Mouse (Mus musculus) embryonic stem cell, embryonic (primary cell): ENCODE data around the gene Repin1.

ENCODE experiments used
- CTCF ChIA-PET, 4 experiments: fragments of 300-600 bp in 2 of 4; fragments of 350-600 bp in 2 of 4; sonication (Branson Sonifier 250); formaldehyde crosslinking; loops; one replicate each; lab custom pipeline; 2022; ENCODE audit warnings: inconsistent platforms in 2 of 4; lab: Charles Lee
- POLR2A ChIA-PET, 4 experiments: fragments of 300-600 bp in 2 of 4; fragments of 350-600 bp in 2 of 4; sonication (Branson Sonifier 250); formaldehyde crosslinking; loops; one replicate each; lab custom pipeline; 2022; ENCODE audit warnings: antibody characterized with exemption in 4 of 4, inconsistent platforms in 1 of 4; lab: Charles Lee

Repin1 gene

GRCm38 (mm10) chr6:48628808-48629660 is 35.4 kb downstream of the Repin1 start:
- ChIA-PET POLR2A (interaction anchor here in 3 of 4 experiments (0.8 to 1.8 kb wide), 6 partner anchors 8 to 74 kb away, joined by 3 to 7 read pairs (median 4); partner anchors contain the start of genes Gimap8 (in 1 of the 3) and Lrrc61 (in 1 of the 3)), CTCF (interaction anchor here in 2 of 4 experiments (0.5 to 1.8 kb wide), 2 partner anchors 17 to 232 kb away, joined by 4 to 5 read pairs; no protein-coding TSS in a partner anchor)

- ChIA-PET CTCF (interaction anchor here in 2 of 4 experiments (0.5 to 1.8 kb wide), 2 partner anchors 16 to 231 kb away, joined by 4 to 5 read pairs; no protein-coding TSS in a partner anchor), POLR2A (interaction anchor here in 1 of 4 experiments (1.0 to 1.8 kb wide), 3 partner anchors 9 to 75 kb away, joined by 3 to 6 read pairs (median 4); partner anchors contain the start of gene Lrrc61)
These were observed 36.0 kb downstream of the Repin1 start for GRCm38 (mm10) chr6:48629661-48630034.

GRCm38 (mm10) chr6:48630831-48631230 is 37.1 kb downstream of the Repin1 start:
- POLR2A ChIA-PET = no interaction called here
- CTCF ChIA-PET = interaction anchor here in 1 of 4 experiments (1.8 kb wide), 1 partner anchor 15 kb away, joined by 5 read pairs; no protein-coding TSS in a partner anchor

GRCm38 (mm10) chr6:48635105-48635504 is 41.4 kb downstream of the Repin1 start:
- CTCF ChIA-PET = interaction anchor here in 1 of 4 experiments (2.6 kb wide), 1 partner anchor 11 kb away, joined by 8 read pairs; no protein-coding TSS in a partner anchor
- POLR2A ChIA-PET = interaction anchor here in 1 of 4 experiments (0.7 kb wide), 1 partner anchor 147 kb away, joined by 3 read pairs; no protein-coding TSS in a partner anchor

GRCm38 (mm10) chr6:48636515-48636914 is 42.8 kb downstream of the Repin1 start:
- ChIA-PET CTCF (interaction anchor here in 2 of 4 experiments (2.5 to 2.6 kb wide), 2 partner anchors 9 to 10 kb away, joined by 8 to 16 read pairs; partner anchors contain the start of gene Gimap8 (in 1 of the 2)), POLR2A (no interaction called here)

GRCm38 (mm10) chr6:48637811-48638500 is 44.3 kb downstream of the Repin1 start:
- CTCF ChIA-PET = interaction anchor here in 2 of 4 experiments (2.5 to 2.6 kb wide), 2 partner anchors 8 kb away, joined by 8 to 16 read pairs; partner anchors contain the start of gene Gimap8 (in 1 of the 2)
- POLR2A ChIA-PET = interaction anchor here in 1 of 4 experiments (1.3 kb wide), 1 partner anchor 11 kb away, joined by 3 read pairs; the partner anchor contains the start of gene AI854703

GRCm38 (mm10) chr6:48638553-48638952 is 44.9 kb downstream of the Repin1 start:
- POLR2A ChIA-PET = interaction anchor here in 1 of 4 experiments (1.3 kb wide), 1 partner anchor 12 kb away, joined by 3 read pairs; the partner anchor contains the start of gene AI854703
- CTCF ChIA-PET = no interaction called here

GRCm38 (mm10) chr6:48641391-48641790 is 47.7 kb downstream of the Repin1 start:
- ChIA-PET POLR2A (no interaction called here), CTCF (interaction anchor here in 1 of 4 experiments (1.2 kb wide), 1 partner anchor 314 kb away, joined by 3 read pairs; no protein-coding TSS in a partner anchor)

- CTCF ChIA-PET = interaction anchor here in 3 of 4 experiments (0.6 to 0.7 kb wide), 3 partner anchors 172 to 352 kb away, joined by 3 to 6 read pairs (median 3); no protein-coding TSS in a partner anchor
- POLR2A ChIA-PET = interaction anchor here in 2 of 4 experiments (0.8 to 1.4 kb wide), 2 partner anchors 101 to 115 kb away, joined by 3 to 6 read pairs; no protein-coding TSS in a partner anchor
These were observed 49.1 kb downstream of the Repin1 start for GRCm38 (mm10) chr6:48642764-48643292.

- ChIA-PET CTCF (interaction anchor here (0.6 to 3.4 kb wide), 71 partner anchors 9 to 1504 kb away, joined by 3 to 50 read pairs (median 4); partner anchors contain the start of genes Gimap3 (in 3 of the 4), Zfp775 (in 2 of the 4), Gimap5 (in 1 of the 4) and Tmem176a (in 1 of the 4)), POLR2A (interaction anchor here in 2 of 4 experiments (0.6 to 1.6 kb wide), 4 partner anchors 19 to 538 kb away, joined by 3 to 4 read pairs (median 3); partner anchors contain the start of gene AI854703 (in 1 of the 2))
These were observed 52.1 kb downstream of the Repin1 start for GRCm38 (mm10) chr6:48645660-48646308.

GRCm38 (mm10) chr6:48646309-48646690 is 52.6 kb downstream of the Repin1 start:
- CTCF ChIA-PET = interaction anchor here (0.6 to 3.4 kb wide), 64 partner anchors 9 to 1504 kb away, joined by 3 to 50 read pairs (median 4); partner anchors contain the start of genes Gimap3 (in 2 of the 4) and Gimap5 (in 1 of the 4)
- POLR2A ChIA-PET = interaction anchor here in 1 of 4 experiments (0.6 to 1.6 kb wide), 4 partner anchors 124 to 563 kb away, joined by 3 to 4 read pairs (median 4); partner anchors contain the start of gene Gimap3

GRCm38 (mm10) chr6:48646995-48647394 is 53.3 kb downstream of the Repin1 start, which contains the start of gene Gimap8:
Gimap8 (plus strand) TSS chr6:48647234.
- ChIA-PET POLR2A (interaction anchor here in 2 of 4 experiments (0.6 to 1.3 kb wide), 5 partner anchors 18 to 622 kb away, joined by 3 to 7 read pairs (median 4); partner anchors contain the start of gene Gimap3 (in 1 of the 2)), CTCF (interaction anchor here (0.6 to 3.4 kb wide), 39 partner anchors 9 to 1234 kb away, joined by 3 to 50 read pairs (median 4); partner anchors contain the start of genes Gimap3 (in 2 of the 4) and Atp6v0e2 (in 1 of the 4))

- ChIA-PET CTCF (interaction anchor here (0.8 to 3.4 kb wide), 24 partner anchors 8 to 233 kb away, joined by 3 to 50 read pairs (median 4); partner anchors contain the start of genes Gimap3 (in 2 of the 4) and Atp6v0e2 (in 1 of the 4)), POLR2A (interaction anchor here in 1 of 4 experiments (0.8 kb wide), 1 partner anchor 623 kb away, joined by 7 read pairs; no protein-coding TSS in a partner anchor)
These were observed 53.9 kb downstream of the Repin1 start for GRCm38 (mm10) chr6:48647611-48648010.
